Mouse (Mus musculus) forebrain, embryonic 15.5 days (tissue): Measurements from ENCODE around the gene Zfp39. TPM values are rescaled to one million over a fixed set of nuclear protein-coding genes. Genes with fewer than 3 reads are reported as not detected.
A peak's percentile ranks its signal among the peaks of the same experiment; 100 is the strongest.
"Not testable (repeated sequence)": the region's sequence is repeated elsewhere in the genome, so short reads cannot be mapped to it uniquely, and the experiment has no call there.

Experiments
- ATAC-seq: fragments of 200-750 bp; cut with Nextera tagmentation; replicated peaks from 2 replicates; pipeline ENCODE4 v1.8.0; 2017; ENCODE audit warnings: mild to moderate bottlenecking, moderate TSS enrichment, moderate library complexity
- H3K27ac ChIP-seq: fragments of 300-500 bp; sonication (generic); replicated peaks from 2 replicates; pipeline ENCODE4 v1.5.1; 2015; ENCODE audit warnings: mild to moderate bottlenecking, inconsistent platforms
- H3K27me3 ChIP-seq: fragments of 300-500 bp; sonication (generic); 2 replicates; pipeline ENCODE4 v1.6.1; 2015; ENCODE audit warnings: inconsistent platforms
- H3K36me3 ChIP-seq: fragments of 300-500 bp; sonication (generic); 2 replicates; pipeline ENCODE4 v1.6.1; 2015; ENCODE audit warnings: mild to moderate bottlenecking, inconsistent platforms
- H3K4me1 ChIP-seq: fragments of 300-500 bp; sonication (generic); 2 replicates; pipeline ENCODE4 v1.6.1; 2015; ENCODE audit warnings: inconsistent platforms
- H3K4me2 ChIP-seq: fragments of 300-500 bp; sonication (generic); replicated peaks from 2 replicates; pipeline ENCODE4 v1.6.1; 2015; ENCODE audit warnings: mild to moderate bottlenecking, inconsistent platforms
- H3K4me3 ChIP-seq: fragments of 300-500 bp; sonication (generic); 2 replicates; pipeline ENCODE4 v1.5.1; 2015; ENCODE audit warnings: mild to moderate bottlenecking, inconsistent platforms
- H3K9ac ChIP-seq: fragments of 300-500 bp; sonication (generic); replicated peaks from 2 replicates; pipeline ENCODE4 v1.6.1; 2015; ENCODE audit warnings: mild to moderate bottlenecking, inconsistent platforms
- H3K9me3 ChIP-seq: fragments of 300-500 bp; sonication (generic); 2 replicates; pipeline ENCODE4 v1.6.1; 2016; ENCODE audit warnings: inconsistent platforms
- WGBS: fragments of 180-500 bp; shearing (Covaris S2); methylation state at CpG from one replicate; pipeline ENCODE4 v1.1.7; 2015; ENCODE audit warnings: mixed read lengths; 5-methylcytosine and 5-hydroxymethylcytosine counted together
- polyA plus RNA-seq: library from polyadenylated mRNA; unstranded; fragments of >200 nt; fragmentation: Nextera tagmentation; extraction: Ambion mirVana; gene quantifications from 2 replicates; pipeline ENCODE4 v1.2.1, GENCODE M21; 2015

The Zfp39 gene
- polyA plus RNA-seq, 1 experiment from 2014 or later, result 5.9 TPM

DNA sequence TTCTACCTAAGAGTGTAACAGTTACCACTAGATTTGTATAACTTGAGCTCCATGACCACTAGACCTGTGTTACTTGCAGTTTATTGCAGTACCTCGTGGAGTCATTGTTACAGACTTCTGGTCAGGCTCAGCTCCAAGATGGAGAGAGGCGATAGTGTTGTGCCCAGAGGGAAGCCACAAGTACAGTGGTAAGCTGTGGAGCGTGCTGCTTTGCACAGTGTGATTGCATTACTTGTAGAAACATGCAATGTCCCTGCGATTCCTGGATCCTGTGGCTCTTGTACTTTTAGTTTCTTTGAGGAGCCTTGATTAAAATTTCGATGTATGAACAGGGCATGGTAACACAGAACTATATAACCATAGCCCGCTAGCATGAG lies 36.1 kb downstream of the Zfp39 start:
- H3K4me2 ChIP-seq, result peak overlapping the region; percentile 66
- peaks cover 12% of the 10 kb centered on the region for H3K4me1 ChIP-seq
- no peak overlapping the region for H3K27ac ChIP-seq
- no peak for ATAC-seq
- H3K9me3 ChIP-seq, result no peaks in the 10 kb centered on the region
- H3K4me3 ChIP-seq, result peak overlapping the region; percentile 84
- H3K27me3 ChIP-seq, result no peaks in the 10 kb centered on the region
- peaks cover 11% of the 10 kb centered on the region; the same call in 1 of the 2 replicates for H3K36me3 ChIP-seq
- 81% methylated on average over 6 of the region's 6 CpGs for WGBS
- no peak overlapping the region for H3K9ac ChIP-seq

DNA sequence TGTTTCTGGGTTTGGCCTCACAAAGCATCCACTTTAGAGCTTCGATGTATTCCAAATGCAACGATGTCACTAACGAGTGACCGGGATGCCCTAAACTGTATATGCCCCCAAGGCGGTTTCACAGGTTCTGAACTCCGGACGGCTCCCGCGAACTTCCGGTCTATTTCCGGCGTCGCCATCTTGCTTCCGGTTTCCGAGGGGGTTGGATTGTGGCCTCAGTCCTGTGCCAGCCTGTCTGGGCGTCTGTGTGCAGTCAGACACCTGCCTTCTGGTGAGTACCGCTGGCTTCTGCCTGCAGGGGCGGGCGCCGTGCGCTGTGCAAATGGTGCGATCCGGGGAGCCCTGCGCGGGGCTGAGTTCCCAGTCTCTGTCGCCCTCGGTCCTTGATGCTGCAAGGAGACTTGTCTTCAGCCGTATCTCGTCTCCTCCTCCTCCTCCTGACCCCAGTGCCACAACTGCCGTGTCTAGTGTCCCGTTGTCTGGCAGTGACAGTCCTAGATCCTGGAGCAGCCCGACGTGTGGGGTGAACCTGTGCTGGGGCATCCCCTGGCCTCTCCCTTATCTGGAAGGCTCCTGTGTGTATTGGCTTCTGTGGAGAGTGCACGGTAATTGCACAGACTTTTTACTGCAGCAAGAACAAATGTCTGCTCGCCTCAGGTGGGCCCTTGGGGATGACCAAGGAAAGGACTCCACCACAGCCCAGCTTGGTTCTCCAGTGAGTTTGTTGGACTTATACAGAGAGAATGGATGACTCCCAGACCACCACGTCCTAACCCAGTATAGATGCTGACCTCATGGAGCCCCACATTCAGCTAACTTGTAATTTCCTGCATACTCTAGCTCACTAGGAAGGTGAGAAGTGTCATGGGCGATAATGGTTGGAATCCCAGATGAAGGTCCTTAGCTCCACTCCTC lies 36.7 kb downstream of the Zfp39 start, which contains the start of gene 2810021J22Rik:
2810021J22Rik (plus strand) TSS at position 178 of the 915 bp plus-strand sequence.
- WGBS, result 4% methylated on average over 37 of the region's 37 CpGs
- H3K4me1 ChIP-seq, result peaks cover 12% of the 10 kb centered on the region
- H3K27ac ChIP-seq, result peak within 1 kb of the TSS; percentile 89
- peak within 1 kb of the TSS; percentile 82 for H3K9ac ChIP-seq
- peak; percentile 95 for ATAC-seq
- peak within 1 kb of the TSS; percentile 66 for H3K4me2 ChIP-seq
- no peaks in the 10 kb centered on the region for H3K27me3 ChIP-seq
- peak within 1 kb of the TSS; percentile 84 for H3K4me3 ChIP-seq
- peaks cover 11% of the 10 kb centered on the region; the same call in 1 of the 2 replicates for H3K36me3 ChIP-seq
- H3K9me3 ChIP-seq, result no peaks in the 10 kb centered on the region

DNA sequence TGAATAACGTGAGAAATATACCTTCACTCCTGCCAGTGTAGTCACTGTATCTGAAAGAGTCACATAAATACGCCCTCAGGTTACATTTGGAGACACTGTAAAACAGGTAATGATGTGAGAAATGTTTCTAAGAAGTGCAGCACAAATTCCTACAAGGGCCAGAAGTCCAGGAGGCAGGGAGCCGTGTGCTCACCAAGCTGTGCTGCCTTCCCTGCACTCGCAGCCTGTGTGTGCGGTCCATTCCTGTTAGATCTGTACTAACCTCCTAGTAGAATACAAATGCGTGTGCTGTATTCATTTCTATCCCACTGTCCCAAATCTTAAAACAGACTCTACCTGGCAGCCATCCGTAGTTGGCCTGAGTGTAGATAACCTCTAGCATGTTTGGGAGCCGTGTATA lies 43.3 kb downstream of the Zfp39 start:
- WGBS, result 97% methylated on average over 8 of the region's 8 CpGs
- Histone ChIP-seq H3K9ac (no peak overlapping the region), H3K36me3 (peaks cover 53% of the 10 kb centered on the region), H3K4me2 (no peak overlapping the region), H3K4me1 (no peaks in the 10 kb centered on the region), H3K4me3 (no peak overlapping the region), H3K27ac (no peak overlapping the region), H3K9me3 (peaks cover 3% of the 10 kb centered on the region; the same call in 1 of the 2 replicates), H3K27me3 (no peaks in the 10 kb centered on the region)
- no peak for ATAC-seq

DNA sequence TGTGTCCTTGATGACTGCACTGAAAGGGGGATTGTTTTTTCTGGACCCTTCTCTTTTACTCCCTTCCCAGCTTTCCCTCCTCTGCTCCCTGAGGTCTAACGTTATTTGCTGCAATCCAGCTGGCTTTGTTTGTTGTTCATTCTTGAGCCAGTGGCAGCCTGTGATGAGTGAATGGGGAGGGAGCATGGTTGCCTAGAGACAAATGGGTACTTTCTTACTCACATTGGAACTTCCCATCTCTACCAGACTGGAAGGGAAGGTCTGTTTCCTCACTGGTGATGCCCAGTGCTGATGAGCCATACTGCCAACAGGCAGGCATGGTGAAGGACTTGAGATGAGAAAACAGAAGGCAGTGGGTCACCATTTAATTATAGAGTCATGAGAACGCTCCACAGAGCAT lies 54.3 kb downstream of the Zfp39 start:
- H3K9me3 ChIP-seq, result no peaks in the 10 kb centered on the region
- H3K36me3 ChIP-seq, result peaks cover 53% of the 10 kb centered on the region
- H3K27me3 ChIP-seq, result no peaks in the 10 kb centered on the region
- no peak overlapping the region for H3K9ac ChIP-seq
- H3K27ac ChIP-seq, result no peak overlapping the region
- H3K4me3 ChIP-seq, result no peak overlapping the region
- WGBS, result 65% methylated on average over 2 of the region's 2 CpGs
- ATAC-seq, result no peak
- no peak overlapping the region for H3K4me2 ChIP-seq
- H3K4me1 ChIP-seq, result peaks cover 13% of the 10 kb centered on the region

DNA sequence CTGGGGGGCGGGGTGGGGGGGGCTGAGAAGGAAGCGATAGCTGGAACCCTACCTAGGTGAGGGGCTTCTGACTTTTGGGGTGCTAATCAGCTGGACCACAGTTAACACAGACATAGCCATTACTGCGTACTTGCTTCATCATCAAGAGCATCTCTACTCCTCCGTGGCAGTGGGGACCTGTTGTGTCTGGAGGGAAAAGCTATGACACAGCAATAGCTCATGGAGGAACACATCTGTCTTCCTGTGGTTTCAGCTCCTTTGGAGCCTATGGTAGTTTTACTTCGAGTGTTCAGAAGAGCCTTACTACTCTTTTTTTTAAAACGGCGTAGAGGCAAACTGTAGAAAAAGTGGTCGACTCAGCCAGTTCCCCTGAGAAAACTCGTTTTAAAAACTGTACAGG lies 56.4 kb downstream of the Zfp39 start:
- peak overlapping the region; percentile 89 for H3K9ac ChIP-seq
- no peaks in the 10 kb centered on the region for H3K9me3 ChIP-seq
- peaks cover 13% of the 10 kb centered on the region for H3K4me1 ChIP-seq
- WGBS, result 50% methylated on average over 9 of the region's 9 CpGs
- ATAC-seq, result peak; percentile 12; the same call in 1 of the 2 replicates
- peaks cover 33% of the 10 kb centered on the region for H3K36me3 ChIP-seq
- peak overlapping the region; percentile 62 for H3K4me2 ChIP-seq
- no peak overlapping the region for H3K27ac ChIP-seq
- no peaks in the 10 kb centered on the region for H3K27me3 ChIP-seq
- peak overlapping the region; percentile 81 for H3K4me3 ChIP-seq

DNA sequence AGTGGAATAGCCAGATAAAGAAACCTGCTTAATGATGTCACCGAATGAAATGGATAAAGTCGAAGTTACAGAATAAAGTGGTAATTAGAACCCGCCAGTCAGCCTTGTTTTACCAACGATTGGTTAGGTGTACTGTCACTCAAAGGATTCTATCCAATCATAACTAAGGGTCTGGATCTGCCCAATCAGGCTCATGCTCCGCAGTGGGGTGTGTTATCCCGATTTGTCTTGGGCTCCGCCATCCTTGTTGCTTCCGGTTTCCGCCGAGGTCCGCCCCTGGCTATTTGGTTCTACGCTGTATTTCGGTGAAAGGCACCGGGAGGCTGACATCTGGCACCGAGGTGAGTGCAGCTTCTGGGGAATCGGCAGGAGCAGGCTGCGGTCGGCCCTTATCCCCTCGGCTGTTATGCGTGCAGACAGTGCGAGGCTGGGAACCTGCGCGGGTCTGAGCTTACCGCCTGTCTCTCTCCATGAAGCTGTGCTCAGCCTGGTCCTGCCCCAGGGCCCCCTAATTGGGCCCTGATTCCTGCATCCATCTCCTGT lies 57.0 kb downstream of the Zfp39 start, which contains the start of gene Gm12258:
Gm12258 (plus strand) TSS at position 240 of the 543 bp plus-strand sequence.
- Histone ChIP-seq H3K9me3 (no peaks in the 10 kb centered on the region), H3K4me1 (peaks cover 13% of the 10 kb centered on the region), H3K4me3 (peak within 1 kb of the TSS; percentile 81), H3K4me2 (peak within 1 kb of the TSS; percentile 62), H3K9ac (peak within 1 kb of the TSS; percentile 89), H3K36me3 (peaks cover 27% of the 10 kb centered on the region), H3K27me3 (no peaks in the 10 kb centered on the region), H3K27ac (peak within 1 kb of the TSS; percentile 81)
- under 1% methylated on average over 24 of the region's 24 CpGs for WGBS
- peak; percentile 100 for ATAC-seq

DNA sequence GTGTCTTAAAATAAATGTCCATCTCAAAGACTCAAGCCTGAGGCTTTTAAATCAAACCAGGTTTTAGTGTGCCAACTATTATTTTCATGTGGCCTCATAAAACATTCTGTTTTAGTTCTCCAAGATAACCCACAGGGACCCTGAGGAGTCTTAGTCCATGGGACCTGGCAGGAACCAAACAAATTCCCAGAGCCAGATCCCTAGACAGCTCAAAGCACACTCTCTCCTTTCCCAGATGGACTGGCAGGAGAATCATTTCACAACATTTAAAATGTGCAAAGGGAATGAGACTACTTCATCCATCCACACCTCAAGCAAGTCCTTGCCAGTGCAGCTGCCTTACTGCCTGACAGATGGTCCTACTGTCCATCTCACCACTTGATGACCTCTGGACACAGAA lies 65.1 kb downstream of the Zfp39 start, which contains the start of gene Olfr311:
Olfr311 (plus strand) TSS at position 301 of the 400 bp plus-strand sequence.
- H3K9me3 ChIP-seq, H3K4me3 ChIP-seq, H3K27ac ChIP-seq, ATAC-seq, H3K36me3 ChIP-seq, H3K27me3 ChIP-seq, H3K4me1 ChIP-seq, H3K4me2 ChIP-seq, H3K9ac ChIP-seq: not testable (repeated sequence)

Other genes starting within 250 kb of the Zfp39 start
- gene Olfr322, start 245.4 kb downstream of the Zfp39 start, polyA plus RNA-seq, result not detected in 2 replicates
- gene Olfr320, start 223.1 kb downstream of the Zfp39 start, polyA plus RNA-seq, result not detected in 2 replicates
- 0.19 TPM in 1 of 2 replicates, not detected in the other for gene Olfr319, start 205.1 kb downstream of the Zfp39 start, polyA plus RNA-seq
- gene Olfr318, start 180.2 kb downstream of the Zfp39 start, polyA plus RNA-seq, result not detected in 2 replicates
- 0.06 and 0.10 TPM in 2 replicates for gene Olfr317, start 165.0 kb downstream of the Zfp39 start, polyA plus RNA-seq
- 0.08 TPM in 1 of 2 replicates, not detected in the other for gene Olfr316, start 151.5 kb downstream of the Zfp39 start, polyA plus RNA-seq
- not detected in 2 replicates for gene Olfr315, start 131.0 kb downstream of the Zfp39 start, polyA plus RNA-seq
- not detected in 2 replicates for gene Olfr314, start 121.3 kb downstream of the Zfp39 start, polyA plus RNA-seq
- 4.9 and 8.4 TPM in 2 replicates for gene Fam183b, start 102.3 kb downstream of the Zfp39 start, polyA plus RNA-seq
- gene Olfr313, start 89.2 kb downstream of the Zfp39 start, polyA plus RNA-seq, result not detected in 2 replicates
- not detected in 2 replicates for gene Olfr312, start 75.0 kb downstream of the Zfp39 start, polyA plus RNA-seq
- gene Olfr311, start 65.0 kb downstream of the Zfp39 start, polyA plus RNA-seq, result not detected in 2 replicates
- 22.9 TPM in 2 replicates for gene Gm12258, start 57.1 kb downstream of the Zfp39 start, polyA plus RNA-seq
- gene 2810021J22Rik, start 37.0 kb downstream of the Zfp39 start, polyA plus RNA-seq, result 11.5 and 11.6 TPM in 2 replicates
- not detected in 2 replicates for gene Btnl10, start 13.7 kb upstream of the Zfp39 start, polyA plus RNA-seq
- gene Rnf187, start 34.7 kb upstream of the Zfp39 start, polyA plus RNA-seq, result 508 and 517 TPM in 2 replicates
- 355 and 373 TPM in 2 replicates for gene Hist3h2ba, start 44.7 kb upstream of the Zfp39 start, polyA plus RNA-seq
- 155 and 160 TPM in 2 replicates for gene Hist3h2a, start 50.5 kb upstream of the Zfp39 start, polyA plus RNA-seq
- 1.9 and 2.7 TPM in 2 replicates for gene Trim17, start 50.5 kb upstream of the Zfp39 start, polyA plus RNA-seq
- gene Trim11, start 73.9 kb upstream of the Zfp39 start, polyA plus RNA-seq, result 22.6 and 24.8 TPM in 2 replicates
- gene Obscn, start 232.2 kb upstream of the Zfp39 start, polyA plus RNA-seq, result 0.06 and 0.19 TPM in 2 replicates